Mouse (Mus musculus): ENCODE data around the gene Ethe1.
A peak's percentile ranks its signal among the peaks of the same experiment; 100 is the strongest.

GRCm38 (mm10) chr7:24572455-24572854 is 14.9 kb upstream of the Ethe1 start:
- TF ChIP-seq CTCF (IDR thresholded peaks at IDR 0.05; ENCODE audit: low read depth, low read length) (0 out of 2 replicates have a peak, but pooled peaks have one; percentile 32), POLR2A (IDR thresholded peaks at IDR 0.05; ENCODE audit: borderline replicate concordance, low read depth, low read length) (no peak)

Data from bone marrow macrophage, adult 2 months (primary cell).